Mouse (Mus musculus) MEL (cell line): ENCODE results near the gene Mtch2.
"Not testable (repeated sequence)": the region's sequence is repeated elsewhere in the genome, so short reads cannot be mapped to it uniquely, and the experiment has no call there.

Experiments used
- BHLHE40 ChIP-seq: IDR thresholded peaks from 2 replicates; pipeline ENCODE4 v1.6.1; 2012; ENCODE audit warnings: low read depth, mild to moderate bottlenecking, inconsistent platforms, low read length, improper control_type of control experiment, borderline replicate concordance
- CTCF ChIP-seq, 3 experiments: IDR thresholded peaks in 2 of 3; conservative IDR thresholded peaks in 1 of 3; 2 replicates each; pipeline ENCODE4 v1.5.1; 2011 to 2012; ENCODE audit warnings: low read length in 3 of 3, low read depth in 2 of 3, mild to moderate bottlenecking in 2 of 3, improper control_type of control experiment in 1 of 3, inconsistent platforms in 1 of 3, mixed read lengths in 1 of 3, moderate library complexity in 1 of 3; ENCODE audit not compliant: control insufficient read depth in 1 of 3, insufficient read depth in 1 of 3, poor library complexity in 1 of 3, severe bottlenecking in 1 of 3
- GABPA ChIP-seq: IDR thresholded peaks from 2 replicates; pipeline ENCODE4 v1.6.1; 2012; ENCODE audit warnings: low read depth, mild to moderate bottlenecking, inconsistent platforms, low read length, improper control_type of control experiment, moderate library complexity
- GATA1 ChIP-seq: IDR thresholded peaks from 2 replicates; pipeline ENCODE4 v1.6.1; 2011; ENCODE audit warnings: low read depth, low read length, improper control_type of control experiment
- MAFK ChIP-seq: IDR thresholded peaks from 2 replicates; pipeline ENCODE4 v1.6.1; 2011; ENCODE audit warnings: low read depth, mild to moderate bottlenecking, low read length, improper control_type of control experiment, borderline replicate concordance
- MAZ ChIP-seq: IDR thresholded peaks from 2 replicates; pipeline ENCODE4 v1.6.1; 2012; ENCODE audit warnings: low read depth, mild to moderate bottlenecking, inconsistent platforms, low read length, improper control_type of control experiment
- POLR2AphosphoS2 ChIP-seq: IDR thresholded peaks from 2 replicates; pipeline ENCODE4 v1.6.1; 2011; ENCODE audit warnings: low read length, improper control_type of control experiment
- ZMIZ1 ChIP-seq: IDR thresholded peaks from 2 replicates; pipeline ENCODE4 v1.6.1; 2012; ENCODE audit warnings: low read depth, mild to moderate bottlenecking, inconsistent platforms, low read length, improper control_type of control experiment, moderate library complexity

DNA sequence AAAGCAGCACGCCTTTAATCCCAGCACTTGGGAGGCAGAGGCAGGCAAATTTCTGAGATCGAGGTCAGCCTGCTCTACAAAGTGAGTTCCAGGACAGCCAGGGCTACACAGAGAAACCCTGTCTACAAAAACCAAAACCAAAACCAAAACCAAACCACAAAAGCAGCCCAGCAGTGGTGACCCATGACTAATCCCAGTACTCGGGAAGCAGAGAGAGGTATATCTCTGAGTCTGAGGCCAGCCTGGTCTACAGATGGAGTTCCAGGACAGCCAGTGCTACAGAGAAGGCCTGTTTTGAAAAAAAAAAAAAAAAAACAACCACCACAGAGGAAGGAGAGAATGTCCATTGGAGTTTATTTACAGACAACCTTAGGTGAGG is 47.3 kb downstream of the Mtch2 start:
- not testable (repeated sequence) for TF ChIP-seq POLR2AphosphoS2; GATA1; BHLHE40; ZMIZ1; GABPA; CTCF (IDR thresholded peaks at IDR 0.05 in 2 of 3, conservative IDR thresholded peaks at IDR 0.05 in 1 of 3; ENCODE audit: control insufficient read depth in 1 of 3, insufficient read depth in 1 of 3, low read depth in 2 of 3, low read length in 3 of 3, poor library complexity in 1 of 3, severe bottlenecking in 1 of 3); MAFK; MAZ
